Mouse (Mus musculus): ENCODE data around the gene Gm35134. TPM values are rescaled to one million over a fixed set of nuclear protein-coding genes. Genes with fewer than 3 reads are reported as not detected.
"Not testable (repeated sequence)": the region's sequence is repeated elsewhere in the genome, so short reads cannot be mapped to it uniquely, and the experiment has no call there.

The Gm35134 gene
- not detected for total RNA-seq (2018; cell fraction: chromatin; rRNA removed)
- total RNA-seq (2018; cell fraction: cytosol; rRNA removed) = not detected
- not detected for total RNA-seq (2018; cell fraction: nucleus; rRNA removed)
- polyA plus RNA-seq (2018) = not detected in 3 replicates

DNA sequence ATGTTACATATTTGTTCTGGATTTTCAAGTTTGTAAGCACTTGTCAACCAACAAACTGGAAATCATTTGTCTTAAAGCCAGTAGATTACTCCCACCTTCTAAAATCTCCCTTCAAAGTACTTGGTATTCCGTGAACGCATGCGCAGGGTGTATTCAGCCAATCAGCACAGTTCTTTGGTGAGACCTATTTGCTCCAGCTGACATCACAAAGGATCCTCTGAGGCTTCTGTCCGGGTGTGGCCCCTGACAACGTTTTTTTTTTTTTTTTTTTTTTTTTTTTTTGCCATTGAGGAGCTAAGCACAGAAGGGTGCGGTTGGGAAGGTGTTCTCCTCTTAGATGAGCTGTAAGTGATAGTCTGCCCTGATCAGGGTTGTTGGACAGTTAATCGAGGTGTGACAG, at the start of gene Gm35134:
Gene Gm35134 (plus strand): TSS at position 301 of the 400 bp plus-strand sequence.
- WGBS (ENCODE audit: missing documents) = no CpG with 5 or more reads among the region's 7 CpGs
- not testable (repeated sequence) for H3K4me3 ChIP-seq (ENCODE audit: inconsistent target); H3K79me2 ChIP-seq (ENCODE audit: inconsistent target); H3K36me3 ChIP-seq (ENCODE audit: inconsistent target); H3K27ac ChIP-seq

Measured in macrophage (primary cell).